11 mouse cellular contexts compared by ENCODE assay signal in genomic region chr1:135557976-135558375, GRCm38 (mm10). TPM values are rescaled to one million over a fixed set of nuclear protein-coding genes. Genes with fewer than 3 reads are reported as not detected.
DNase-seq lines count a peak whose midpoint lies in the region; ATAC-seq and TF ChIP-seq lines count a peak whose summit lies in the region.
"Had no signal": no experiment of that assay in that cellular context is flagged by ENCODE, and none has a peak within 500 bp of the region (broad histone marks: within the 10 kb centered on the region; RNA-seq: fewer than 3 reads in every experiment).

No protein-coding gene starts in this region.

- no peak for TF ChIP-seq CTCF in brain, embryonic 14.5 days (IDR thresholded peaks at IDR 0.05; ENCODE audit: borderline replicate concordance, extremely low read depth, insufficient read depth, insufficient read length)

- intact Hi-C loops in heart, postnatal 25 days (cut with DNase I): loop anchor here (2.0 kb wide), 1 partner anchor 17 kb away; no protein-coding TSS in a partner anchor

- peak; percentile 65 for DNase-seq in heart, postnatal 4 days
- DNase-seq in heart, postnatal 25 days (ENCODE audit: low spot score): no peak
- DNase-seq in brain, embryonic 14.5 days (ENCODE audit: low read depth): peak; percentile 56
- peak; percentile 51 for DNase-seq in kidney, adult 18-20 months
- peak; percentile 44 to 57 for DNase-seq in kidney, postnatal 36 days
- no peak for DNase-seq in B cell, adult 2 months
- DNase-seq: cerebellum, adult 2 months; gastrocnemius, postnatal 25 days; thymus, adult 18-20 months had no signal

- no peak for TF ChIP-seq POLR2A in brain, embryonic 14.5 days (IDR thresholded peaks at IDR 0.05; ENCODE audit: borderline replicate concordance, extremely low read depth, insufficient read depth, insufficient read length, poor library complexity, severe bottlenecking)

- ATAC-seq in megakaryocyte progenitor cell, adult 5-6 weeks (replicated peaks; ENCODE audit: poor library complexity): no peak
- ATAC-seq: inflammation-experienced regulatory T-cells, adult 6 months had no signal

RNA-seq across cellular contexts. Expression of gene Nav1, which starts 49.1 kb away (rescaled TPM):
- 10 to 100 TPM; 53.9 to 54.8 TPM for total RNA-seq in heart, postnatal 4 days (2021)
- total RNA-seq in heart, postnatal 25 days (2021): 10 to 100 TPM; 19.6 to 19.8 TPM
- 54.0 and 92.9 TPM in 2 replicates for polyA plus RNA-seq in brain, embryonic 14.5 days (2012; rRNA removed)
- 15.7 and 16.9 TPM in 2 replicates for total RNA-seq in megakaryocyte progenitor cell, adult 5-6 weeks (2015)
- 2.0 and 2.8 TPM in 2 replicates for total RNA-seq in megakaryocyte progenitor cell, adult 5-6 weeks (2017)

Comparison
In these comparisons a context has a peak if more than half of its experiments do, and no peak if none do; other contexts are left out.
1. DNase-seq: peak in heart, postnatal 4 days (single experiment), brain, embryonic 14.5 days (single experiment), kidney, adult 18-20 months (single experiment) and kidney, postnatal 36 days (2 of 2); none in heart, postnatal 25 days (single experiment) and B cell, adult 2 months (0 of 2).